Mouse (Mus musculus): ENCODE measurements at regions not wholly inside any gene's neighbourhood (a gene's known extent, or its start where the extent isn't known, plus 50 kb on each side); places are given as distances from the start of the nearest gene placed in this dataset.
A peak's percentile ranks its signal among the peaks of the same experiment; 100 is the strongest.

- no peaks in the 10 kb centered on the region for H3K36me3 ChIP-seq (ENCODE audit: control insufficient read depth, insufficient read depth, low read length)
- no peak for TF ChIP-seq POLR2A (IDR thresholded peaks at IDR 0.05; ENCODE audit: extremely low read depth, insufficient read depth, low read length)
- TF ChIP-seq CTCF (IDR thresholded peaks at IDR 0.05; ENCODE audit: low read depth, low read length): no peak
- H3K79me2 ChIP-seq (ENCODE audit: control insufficient read depth, insufficient read depth, low read length): no peaks in the 10 kb centered on the region
- no peak overlapping the region for H3K4me3 ChIP-seq (ENCODE audit: insufficient read depth, low read depth, low read length)
- 81% methylated on average over 2 of the region's 2 CpGs for WGBS
- no peak overlapping the region for H3K9ac ChIP-seq (ENCODE audit: low read depth, low read length)
- no peaks in the 10 kb centered on the region for H3K27me3 ChIP-seq (ENCODE audit: control insufficient read depth, insufficient read depth, low read length)
- no peak overlapping the region for H3K27ac ChIP-seq (replicated peaks; ENCODE audit: insufficient read depth, low read depth, low read length)
- no peaks in the 10 kb centered on the region for H3K4me1 ChIP-seq (ENCODE audit: control insufficient read depth, insufficient read depth, low read length)
- no peak for DNase-seq (ENCODE audit: extremely low read depth, low read depth, low spot score)
Measured at GRCm38 (mm10) chr12:44145321-44145720, 64.8 kb downstream of the Dnajb9 start.

GRCm38 (mm10) chr12:44139026-44139425 is 71.1 kb downstream of the Dnajb9 start:
- H3K79me2 ChIP-seq (ENCODE audit: control insufficient read depth, insufficient read depth, low read length): no peaks in the 10 kb centered on the region
- no peaks in the 10 kb centered on the region for H3K36me3 ChIP-seq (ENCODE audit: control insufficient read depth, insufficient read depth, low read length)
- no peak for TF ChIP-seq CTCF (IDR thresholded peaks at IDR 0.05; ENCODE audit: low read depth, low read length)
- no peak for TF ChIP-seq POLR2A (IDR thresholded peaks at IDR 0.05; ENCODE audit: extremely low read depth, insufficient read depth, low read length)
- 93% methylated on average over 1 of the region's 1 CpGs for WGBS
- H3K27ac ChIP-seq (replicated peaks; ENCODE audit: insufficient read depth, low read depth, low read length): no peak overlapping the region
- H3K4me1 ChIP-seq (ENCODE audit: control insufficient read depth, insufficient read depth, low read length): no peaks in the 10 kb centered on the region; the same call in 1 of the 2 replicates
- no peak overlapping the region for H3K9ac ChIP-seq (ENCODE audit: low read depth, low read length)
- H3K27me3 ChIP-seq (ENCODE audit: control insufficient read depth, insufficient read depth, low read length): no peaks in the 10 kb centered on the region
- DNase-seq (ENCODE audit: extremely low read depth, low read depth, low spot score): no peak
- H3K4me3 ChIP-seq (ENCODE audit: insufficient read depth, low read depth, low read length): no peak overlapping the region

- Histone ChIP-seq H3K9ac (ENCODE audit: low read depth, low read length) (no peak overlapping the region), H3K36me3 (ENCODE audit: control insufficient read depth, insufficient read depth, low read length) (no peaks in the 10 kb centered on the region), H3K27me3 (ENCODE audit: control insufficient read depth, insufficient read depth, low read length) (no peaks in the 10 kb centered on the region), H3K4me1 (ENCODE audit: control insufficient read depth, insufficient read depth, low read length) (no peaks in the 10 kb centered on the region), H3K79me2 (ENCODE audit: control insufficient read depth, insufficient read depth, low read length) (no peaks in the 10 kb centered on the region), H3K27ac (replicated peaks; ENCODE audit: insufficient read depth, low read depth, low read length) (no peak overlapping the region), H3K4me3 (ENCODE audit: insufficient read depth, low read depth, low read length) (no peak overlapping the region)
- no peak for DNase-seq (ENCODE audit: extremely low read depth, low read depth, low spot score)
- 85% methylated on average over 8 of the region's 8 CpGs for WGBS
- TF ChIP-seq POLR2A (IDR thresholded peaks at IDR 0.05; ENCODE audit: extremely low read depth, insufficient read depth, low read length) (no peak), CTCF (IDR thresholded peaks at IDR 0.05; ENCODE audit: low read depth, low read length) (no peak)
Measured at GRCm38 (mm10) chr12:44128874-44129273, 81.3 kb downstream of the Dnajb9 start.

GRCm38 (mm10) chr12:44105085-44105484 is 105.0 kb downstream of the Dnajb9 start:
- peak; percentile 12 for DNase-seq (ENCODE audit: extremely low read depth, low read depth, low spot score)
- Histone ChIP-seq H3K4me1 (ENCODE audit: control insufficient read depth, insufficient read depth, low read length) (no peaks in the 10 kb centered on the region), H3K79me2 (ENCODE audit: control insufficient read depth, insufficient read depth, low read length) (no peaks in the 10 kb centered on the region), H3K4me3 (ENCODE audit: insufficient read depth, low read depth, low read length) (no peak overlapping the region), H3K27ac (replicated peaks; ENCODE audit: insufficient read depth, low read depth, low read length) (no peak overlapping the region), H3K27me3 (ENCODE audit: control insufficient read depth, insufficient read depth, low read length) (no peaks in the 10 kb centered on the region), H3K36me3 (ENCODE audit: control insufficient read depth, insufficient read depth, low read length) (no peaks in the 10 kb centered on the region), H3K9ac (ENCODE audit: low read depth, low read length) (no peak overlapping the region)
- TF ChIP-seq CTCF (IDR thresholded peaks at IDR 0.05; ENCODE audit: low read depth, low read length) (no peak), POLR2A (IDR thresholded peaks at IDR 0.05; ENCODE audit: extremely low read depth, insufficient read depth, low read length) (no peak)
- 33% methylated on average over 2 of the region's 2 CpGs for WGBS

GRCm38 (mm10) chr12:44099188-44099587 is 110.9 kb downstream of the Dnajb9 start:
- Histone ChIP-seq H3K9ac (ENCODE audit: low read depth, low read length) (no peak overlapping the region), H3K36me3 (ENCODE audit: control insufficient read depth, insufficient read depth, low read length) (no peaks in the 10 kb centered on the region), H3K4me1 (ENCODE audit: control insufficient read depth, insufficient read depth, low read length) (no peaks in the 10 kb centered on the region), H3K4me3 (ENCODE audit: insufficient read depth, low read depth, low read length) (no peak overlapping the region), H3K79me2 (ENCODE audit: control insufficient read depth, insufficient read depth, low read length) (no peaks in the 10 kb centered on the region), H3K27ac (replicated peaks; ENCODE audit: insufficient read depth, low read depth, low read length) (no peak overlapping the region), H3K27me3 (ENCODE audit: control insufficient read depth, insufficient read depth, low read length) (no peaks in the 10 kb centered on the region)
- no peak for DNase-seq (ENCODE audit: extremely low read depth, low read depth, low spot score)
- 92% methylated on average over 1 of the region's 1 CpGs for WGBS
- no peak for TF ChIP-seq POLR2A (IDR thresholded peaks at IDR 0.05; ENCODE audit: extremely low read depth, insufficient read depth, low read length)
- no peak for TF ChIP-seq CTCF (IDR thresholded peaks at IDR 0.05; ENCODE audit: low read depth, low read length)

- Histone ChIP-seq H3K79me2 (ENCODE audit: control insufficient read depth, insufficient read depth, low read length) (no peaks in the 10 kb centered on the region), H3K4me3 (ENCODE audit: insufficient read depth, low read depth, low read length) (no peak overlapping the region), H3K9ac (ENCODE audit: low read depth, low read length) (no peak overlapping the region), H3K27me3 (ENCODE audit: control insufficient read depth, insufficient read depth, low read length) (no peaks in the 10 kb centered on the region), H3K36me3 (ENCODE audit: control insufficient read depth, insufficient read depth, low read length) (no peaks in the 10 kb centered on the region), H3K27ac (replicated peaks; ENCODE audit: insufficient read depth, low read depth, low read length) (no peak overlapping the region), H3K4me1 (ENCODE audit: control insufficient read depth, insufficient read depth, low read length) (no peaks in the 10 kb centered on the region)
- no peak for DNase-seq (ENCODE audit: extremely low read depth, low read depth, low spot score)
- 89% methylated on average over 5 of the region's 5 CpGs for WGBS
- TF ChIP-seq CTCF (IDR thresholded peaks at IDR 0.05; ENCODE audit: low read depth, low read length) (no peak), POLR2A (IDR thresholded peaks at IDR 0.05; ENCODE audit: extremely low read depth, insufficient read depth, low read length) (no peak)
Measured at GRCm38 (mm10) chr12:44071766-44072165, 138.4 kb downstream of the Dnajb9 start.
